Mouse (Mus musculus): ENCODE data around the gene Armh3. TPM values are rescaled to one million over a fixed set of nuclear protein-coding genes. Genes with fewer than 3 reads are reported as not detected.

The Armh3 gene
- total RNA-seq (2012; rRNA removed) (4.1 TPM in 2 replicates), polyA plus RNA-seq (2012; ENCODE audit: insufficient read depth in 1 of 2, insufficient read length in 2 of 2, low read depth in 1 of 2, low replicate concordance in 2 of 2, missing spikeins in 1 of 2) (10 to 100 TPM in 1 of 2 experiments, not detected in 1; 10.8 TPM)

DNA sequence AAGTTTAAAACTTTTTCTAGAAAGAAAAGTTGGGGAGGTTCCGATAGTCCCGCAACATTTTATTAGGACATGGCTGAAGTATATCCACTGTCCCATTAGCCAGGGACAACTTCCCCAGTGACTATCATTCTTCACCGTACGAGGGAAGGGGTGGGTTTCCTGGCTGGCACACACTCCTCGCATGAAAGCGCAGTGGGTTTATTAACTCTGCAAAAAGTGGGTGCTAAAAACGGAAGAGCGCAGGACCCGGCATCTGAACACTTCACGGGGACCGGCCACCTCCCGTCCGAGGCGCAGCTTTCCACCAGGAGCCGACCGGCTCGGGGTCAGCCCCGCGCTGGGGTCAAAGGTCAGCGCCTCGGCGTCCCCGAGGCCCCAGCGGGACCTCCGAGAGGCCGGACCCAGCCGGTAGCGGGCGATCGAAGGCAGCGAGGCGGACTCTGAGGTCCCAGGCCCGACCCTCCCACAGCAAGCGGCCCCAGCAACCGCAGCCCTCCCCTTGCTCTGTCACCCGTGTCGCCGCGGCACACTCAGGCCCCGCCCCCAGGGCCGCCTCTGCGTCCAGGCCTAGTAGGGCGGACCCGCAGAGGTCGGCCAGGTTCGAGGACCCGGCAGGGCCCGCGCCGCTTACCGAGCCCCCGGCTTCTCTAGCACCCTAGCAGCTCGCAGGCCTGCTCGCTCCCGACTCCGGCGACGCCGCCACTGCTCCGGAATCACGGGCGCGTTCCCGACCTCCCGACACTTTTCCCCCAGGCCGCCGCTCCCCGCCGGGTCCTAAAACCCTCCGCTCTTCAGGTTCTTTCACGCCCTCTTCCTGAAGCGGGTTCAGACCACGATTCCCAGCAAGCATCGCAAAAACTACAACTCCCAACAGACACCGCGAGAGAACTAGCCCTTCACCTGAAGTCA is at the start of gene Armh3:
Gene Armh3, minus strand, starts transcription at position 704 of the 909 bp plus-strand sequence.
- peak; percentile 99 for DNase-seq (ENCODE audit: low read depth, low spot score)
- peaks cover 5% of the 10 kb centered on the region; the same call in 1 of the 2 replicates for H3K79me2 ChIP-seq (ENCODE audit: control insufficient read depth, insufficient read depth, low read length, poor library complexity)
- peak within 1 kb of the TSS; percentile 81 for H3K27ac ChIP-seq (ENCODE audit: control insufficient read depth, low read depth, low read length)
- H3K36me3 ChIP-seq (ENCODE audit: control insufficient read depth in 1 of 2, insufficient read depth in 2 of 2, low read length in 2 of 2) = peaks cover 0 to 9% of the 10 kb centered on the region in 2 experiments; a peak in 2 of 4 replicates
- H3K9me3 ChIP-seq (replicated peaks; ENCODE audit: insufficient read depth, low read length) = no peaks in the 10 kb centered on the region
- peak within 1 kb of the TSS; percentile 71 to 86 for H3K4me3 ChIP-seq (ENCODE audit: control insufficient read depth in 1 of 2, insufficient read depth in 1 of 2, low read depth in 2 of 2, low read length in 2 of 2)
- no peaks in the 10 kb centered on the region for H3K27me3 ChIP-seq (ENCODE audit: control insufficient read depth in 1 of 2, insufficient read depth in 2 of 2, low read length in 2 of 2)
- H3K4me1 ChIP-seq (ENCODE audit: control insufficient read depth in 1 of 2, insufficient read depth in 2 of 2, low read length in 2 of 2) = peaks cover 0 to 11% of the 10 kb centered on the region in 2 experiments; a peak in 2 of 4 replicates
- H3K9ac ChIP-seq (ENCODE audit: control insufficient read depth, low read depth, low read length, poor library complexity, severe bottlenecking) = peak within 1 kb of the TSS; percentile 94
- TF ChIP-seq KAT2A (conservative IDR thresholded peaks at IDR 0.05; ENCODE audit: low read depth, low read length) = peak; percentile 90
- no peak for TF ChIP-seq RCOR1 (IDR thresholded peaks at IDR 0.05; ENCODE audit: low read depth, low read length)
- no peak for TF ChIP-seq CHD1 (IDR thresholded peaks at IDR 0.05; ENCODE audit: low read depth, low read length)
- TF ChIP-seq HCFC1 (IDR thresholded peaks at IDR 0.05; ENCODE audit: low read depth, low read length) = peak; percentile 97
- no peak for TF ChIP-seq CTCF (IDR thresholded peaks at IDR 0.05 in 2 of 3, conservative IDR thresholded peaks at IDR 0.05 in 1 of 3; ENCODE audit: control insufficient read depth in 1 of 3, insufficient read depth in 1 of 3, low read depth in 2 of 3, low read length in 3 of 3, poor library complexity in 1 of 3, severe bottlenecking in 1 of 3)
- no peak for TF ChIP-seq MEF2A (IDR thresholded peaks at IDR 0.05; ENCODE audit: extremely low read depth, insufficient replicate concordance, low read depth, low read length, poor library complexity, severe bottlenecking)
- no peak for TF ChIP-seq NRF1 (IDR thresholded peaks at IDR 0.05; ENCODE audit: insufficient read depth, low read depth, low read length, poor library complexity, severe bottlenecking)
- no peak for TF ChIP-seq TAL1 (IDR thresholded peaks at IDR 0.05; ENCODE audit: low read length)
- TF ChIP-seq E2F4 (IDR thresholded peaks at IDR 0.05; ENCODE audit: borderline replicate concordance, low read depth, low read length) = no peak
- TF ChIP-seq POLR2AphosphoS2 (IDR thresholded peaks at IDR 0.05; ENCODE audit: low read length) = no peak; the same call in 1 of the 2 replicates
- no peak for TF ChIP-seq ZNF384 (IDR thresholded peaks at IDR 0.05; ENCODE audit: low read depth, low read length)
- peak; percentile 99 for TF ChIP-seq ELF1 (IDR thresholded peaks at IDR 0.05; ENCODE audit: low read depth, low read length)
- peak; percentile 92; the same call in 1 of the 2 replicates for TF ChIP-seq MAZ (IDR thresholded peaks at IDR 0.05; ENCODE audit: low read depth, low read length)
- TF ChIP-seq NELFE (IDR thresholded peaks at IDR 0.05; ENCODE audit: low read depth, low read length) = peak; percentile 35; the same call in 1 of the 2 replicates
- TF ChIP-seq MAFK (IDR thresholded peaks at IDR 0.05; ENCODE audit: borderline replicate concordance, low read depth, low read length) = no peak
- TF ChIP-seq JUND (IDR thresholded peaks at IDR 0.05; ENCODE audit: low read depth, low read length) = no peak
- TF ChIP-seq BHLHE40 (IDR thresholded peaks at IDR 0.05; ENCODE audit: borderline replicate concordance, low read depth, low read length) = no peak
- TF ChIP-seq MYB (IDR thresholded peaks at IDR 0.05; ENCODE audit: low read depth, low read length) = no peak
- peak; percentile 25; the same call in 1 of the 2 replicates for TF ChIP-seq ETS1 (IDR thresholded peaks at IDR 0.05; ENCODE audit: low read depth, low read length)
- no peak for TF ChIP-seq POLR2AphosphoS5 (IDR thresholded peaks at IDR 0.05; ENCODE audit: borderline replicate concordance, low read depth, low read length)
- no peak for TF ChIP-seq RAD21 (IDR thresholded peaks at IDR 0.05; ENCODE audit: low read depth, low read length)
- peak; percentile 45; the same call in 1 of the 2 replicates for TF ChIP-seq TBP (IDR thresholded peaks at IDR 0.05; ENCODE audit: low read depth, low read length)
- no peak for TF ChIP-seq ZC3H11A (IDR thresholded peaks at IDR 0.05; ENCODE audit: low read depth, low read length)
- no peak for TF ChIP-seq SMC3 (IDR thresholded peaks at IDR 0.05; ENCODE audit: low read depth, low read length)
- TF ChIP-seq TCF12 (IDR thresholded peaks at IDR 0.05; ENCODE audit: low read depth, low read length) = peak; percentile 55
- peak; percentile 88 for TF ChIP-seq MXI1 (IDR thresholded peaks at IDR 0.05; ENCODE audit: low read depth, low read length)
- TF ChIP-seq SIN3A (IDR thresholded peaks at IDR 0.05; ENCODE audit: low read length) = peak; percentile 99
- TF ChIP-seq GATA1 (IDR thresholded peaks at IDR 0.05; ENCODE audit: low read depth, low read length) = no peak
- peak; percentile 15; the same call in 1 of the 2 replicates for TF ChIP-seq USF1 (IDR thresholded peaks at IDR 0.05; ENCODE audit: low read depth, low read length)
- no peak for TF ChIP-seq EP300 (IDR thresholded peaks at IDR 0.05; ENCODE audit: low read depth in 1 of 2, low read length in 2 of 2)
- no peak for TF ChIP-seq CHD2 (IDR thresholded peaks at IDR 0.05; ENCODE audit: low read length)
- TF ChIP-seq MYC (IDR thresholded peaks at IDR 0.05; ENCODE audit: low read depth, low read length) = peak; percentile 87
- no peak for TF ChIP-seq ZKSCAN1 (IDR thresholded peaks at IDR 0.05; ENCODE audit: low read depth, low read length)
- TF ChIP-seq USF2 (IDR thresholded peaks at IDR 0.05; ENCODE audit: borderline replicate concordance in 1 of 2, insufficient read depth in 1 of 2, low read depth in 1 of 2, low read length in 2 of 2) = no peak

All from MEL (cell line).